Mouse (Mus musculus): ENCODE results near the gene Ccdc85c.

Gene Ccdc85c

DNA sequence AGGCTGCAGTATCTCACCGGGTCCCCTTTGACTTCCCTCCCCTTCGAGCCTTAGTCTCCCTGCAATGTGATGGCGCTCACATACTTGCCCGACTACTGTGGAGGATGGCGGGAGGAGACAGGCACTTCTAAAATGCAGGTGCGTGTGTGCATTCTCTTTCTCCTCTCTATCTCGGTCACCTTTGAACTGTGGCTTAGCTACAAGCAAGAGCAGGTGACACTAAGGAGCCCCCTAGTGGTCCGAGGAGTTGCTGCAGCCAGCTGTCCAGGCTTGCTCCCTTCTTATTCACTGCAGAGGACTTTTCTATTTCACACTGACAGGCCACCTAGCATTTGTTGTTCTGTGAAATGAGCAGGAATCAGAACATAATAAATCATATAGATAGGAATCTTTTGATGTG is 17.7 kb upstream of the Ccdc85c start:
- peak; percentile 62 for DNase-seq

DNA sequence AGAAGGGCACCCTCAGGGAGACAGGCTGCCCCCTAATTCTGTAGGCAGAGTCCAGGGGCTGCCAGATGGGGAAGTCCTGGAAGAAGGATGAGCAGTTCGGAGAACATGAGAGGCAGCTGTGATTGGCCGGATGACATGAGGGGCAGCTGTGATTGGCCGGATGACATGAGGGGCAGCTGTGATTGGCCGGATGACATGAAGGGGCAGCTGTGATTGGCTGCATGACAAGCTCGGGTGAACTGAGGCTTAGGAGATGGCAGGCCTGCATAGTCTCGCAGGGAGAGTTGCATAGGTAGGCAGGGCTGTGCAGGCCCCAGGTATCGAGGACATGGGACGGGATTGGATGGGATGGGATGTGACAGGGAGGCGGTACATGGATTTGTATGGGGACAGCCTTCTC is 17.2 kb upstream of the Ccdc85c start:
- no peak for DNase-seq

DNA sequence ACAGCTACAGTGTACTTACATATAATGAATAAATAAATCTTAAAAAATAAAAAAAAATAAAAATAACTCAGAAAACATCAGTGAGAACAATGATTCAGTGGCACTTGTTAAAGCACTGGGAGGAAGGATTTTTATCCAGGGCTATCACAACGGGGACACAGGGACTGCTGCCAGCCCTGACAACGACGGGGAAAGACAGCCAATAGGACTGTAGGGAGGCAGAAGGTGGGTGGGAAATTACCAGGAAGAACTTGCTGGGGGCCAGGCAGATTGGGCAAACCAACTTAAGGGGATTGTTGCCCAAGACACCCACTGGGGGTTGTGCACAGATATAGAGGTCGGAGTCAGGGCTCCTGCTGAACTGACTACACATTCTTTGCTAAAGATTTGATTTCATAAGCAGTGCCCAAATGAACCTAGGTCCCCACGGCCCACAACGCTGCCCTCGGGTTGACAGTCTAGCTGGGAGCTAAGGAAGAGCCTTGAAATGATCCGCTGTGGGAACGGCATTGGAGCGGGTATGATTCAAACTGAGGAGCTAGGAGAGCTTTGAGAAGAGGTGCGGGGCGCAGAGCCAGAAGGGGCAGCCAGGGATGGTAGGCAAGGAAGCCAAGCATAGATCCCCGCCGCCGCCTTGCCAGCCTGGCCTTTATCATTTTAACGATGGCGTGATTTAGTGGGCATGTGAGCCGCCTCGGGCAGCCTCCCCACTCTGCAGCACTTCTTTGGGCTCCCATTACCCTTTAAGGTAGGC is 13.1 kb upstream of the Ccdc85c start:
- DNase-seq, result no peak

DNA sequence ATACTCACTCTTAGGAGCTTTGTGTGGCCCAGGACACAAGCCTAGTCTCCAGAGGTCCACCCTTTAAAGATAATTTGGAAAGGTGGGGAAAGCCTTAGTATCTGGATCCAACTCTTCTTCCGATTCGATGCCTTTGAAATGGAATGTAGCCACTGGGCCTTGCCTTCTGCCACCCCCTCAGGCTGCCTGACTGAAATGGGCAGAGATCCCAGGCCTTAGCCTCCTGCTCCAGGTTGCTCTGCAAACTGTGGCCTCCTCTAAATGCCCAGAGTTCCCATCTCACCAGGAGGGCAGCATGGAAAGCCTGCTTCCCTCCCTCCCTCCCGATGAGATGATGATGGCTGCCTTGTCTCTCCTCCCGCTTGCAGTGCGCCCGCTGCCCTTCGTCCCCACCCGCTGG is 11.8 kb upstream of the Ccdc85c start:
- no peak for DNase-seq

DNA sequence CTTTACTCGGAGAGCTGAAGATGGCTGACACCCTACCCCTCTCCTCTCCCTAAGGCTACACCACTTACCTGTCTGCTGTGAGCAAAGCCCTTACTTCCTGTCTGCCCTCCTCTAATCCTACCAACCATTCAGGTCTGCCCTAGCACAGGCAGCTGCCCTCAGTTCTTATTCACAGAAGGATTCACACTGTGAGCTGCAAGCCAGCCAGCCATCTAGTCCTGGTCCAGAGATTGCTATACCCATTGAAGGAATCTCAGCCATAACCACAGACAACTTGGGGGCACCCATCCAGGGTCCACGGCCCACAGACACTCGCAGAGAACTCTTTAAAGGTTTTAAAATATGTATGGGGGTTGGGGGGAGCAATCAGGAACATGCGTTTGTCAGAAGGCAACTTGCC is 11.2 kb upstream of the Ccdc85c start:
- no peak for DNase-seq

DNA sequence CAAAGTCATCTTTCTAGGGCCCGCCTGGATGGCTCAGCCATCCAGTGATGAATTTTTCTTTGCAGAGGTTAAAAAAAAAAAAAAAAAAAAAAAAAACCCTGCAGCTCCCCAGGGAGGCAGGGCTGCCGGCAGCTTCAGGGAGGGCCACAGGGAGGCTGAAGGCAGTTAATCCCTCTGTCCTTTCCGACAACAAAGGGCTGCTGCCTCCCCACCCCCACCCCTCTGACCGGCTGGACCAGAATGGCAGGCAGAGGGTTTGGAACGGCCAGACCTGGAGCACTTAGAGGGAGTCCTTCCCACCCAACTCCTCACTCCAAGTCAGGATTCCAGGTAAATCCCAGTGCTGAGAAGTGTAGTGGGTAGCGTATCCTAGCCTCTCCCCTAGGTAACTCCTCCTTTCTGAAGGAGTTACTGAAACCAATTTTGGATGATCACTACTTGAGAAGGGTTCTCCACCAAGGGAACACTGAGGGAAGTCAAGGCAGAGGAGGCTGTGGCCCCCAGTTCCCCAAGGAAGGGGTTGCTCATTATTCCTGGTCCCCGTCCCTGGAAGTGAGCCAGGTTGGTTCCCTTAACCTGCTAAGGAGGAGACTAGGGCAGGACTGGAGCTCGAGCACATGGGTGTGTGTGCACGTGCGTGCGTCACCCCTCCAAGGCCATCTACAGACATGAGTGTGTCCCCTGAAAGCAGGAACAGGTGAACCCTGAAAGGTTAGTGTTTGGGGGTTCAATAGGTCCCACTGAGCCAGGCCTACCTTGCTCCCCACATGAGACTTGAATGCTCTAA is 10.2 kb upstream of the Ccdc85c start:
- no peak for DNase-seq

DNA sequence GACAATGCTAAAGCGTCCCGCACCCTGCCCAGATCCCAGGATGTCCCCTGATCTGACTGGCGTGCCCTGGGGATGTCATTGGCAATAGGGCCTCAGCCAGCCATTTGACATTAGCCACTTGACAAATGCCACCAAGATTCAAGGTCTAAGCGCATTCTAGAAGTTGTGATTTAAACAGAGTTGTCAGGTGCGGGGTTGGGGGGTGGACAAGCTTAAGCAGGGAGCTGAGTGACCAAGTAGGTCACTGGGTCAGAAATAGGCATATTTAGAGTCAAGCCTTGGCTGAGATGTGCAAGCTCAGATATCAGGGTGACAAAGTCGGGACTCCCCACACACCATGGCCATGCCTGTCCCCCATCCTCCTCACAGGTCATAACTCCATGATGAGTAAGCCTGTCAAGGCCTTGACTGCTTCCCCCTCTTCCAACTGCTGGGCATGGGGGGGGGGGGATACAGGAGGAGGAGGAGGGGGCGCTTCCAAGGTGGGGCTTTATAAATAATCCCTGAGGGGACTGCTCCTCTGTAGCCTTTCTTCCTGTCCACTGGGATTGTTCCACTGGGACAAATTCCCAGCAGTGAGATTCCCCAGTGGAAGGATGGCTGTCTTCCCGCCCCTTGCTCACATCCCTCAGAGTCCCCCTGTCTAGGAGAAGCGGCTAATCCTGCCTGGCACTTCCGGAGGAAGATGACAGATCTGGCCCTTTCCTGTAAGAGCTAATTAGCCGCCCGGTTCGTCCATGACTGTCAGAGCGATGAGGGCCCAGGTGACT is 9.4 kb upstream of the Ccdc85c start:
- no peak for DNase-seq

DNA sequence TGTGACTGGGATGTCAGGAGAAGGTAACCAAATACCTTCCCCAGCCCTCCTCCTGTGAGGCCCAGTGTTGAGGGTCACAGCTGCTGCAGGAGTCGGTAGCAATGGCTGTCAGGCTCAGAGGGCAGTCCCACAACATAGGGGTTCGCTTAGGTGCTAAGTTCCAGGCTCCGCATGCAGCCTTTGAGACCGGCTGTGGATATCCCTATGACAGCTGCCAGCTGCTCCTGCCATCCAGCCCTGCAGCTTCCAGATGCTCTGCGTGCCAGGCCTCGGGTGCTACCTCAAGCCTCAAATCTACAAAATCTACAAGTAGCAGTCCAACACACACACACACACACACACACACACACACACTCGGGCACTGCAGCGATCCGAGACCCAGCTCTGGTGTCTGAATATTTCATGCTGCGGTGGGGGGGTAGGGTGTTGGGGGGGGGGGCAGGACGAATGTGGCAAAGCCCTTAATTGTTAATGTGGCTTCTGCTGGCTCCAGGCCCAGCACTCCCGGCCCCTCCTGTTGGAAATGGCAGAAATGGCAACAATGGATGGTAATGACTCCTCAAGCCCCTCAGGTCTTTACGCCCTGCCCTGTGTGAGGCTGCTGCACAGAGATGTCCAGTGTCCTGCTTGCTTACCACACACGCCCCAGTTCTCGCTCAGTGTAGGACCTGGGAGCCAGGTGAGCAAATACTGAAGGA is 3.1 kb upstream of the Ccdc85c start:
- no peak for DNase-seq

DNA sequence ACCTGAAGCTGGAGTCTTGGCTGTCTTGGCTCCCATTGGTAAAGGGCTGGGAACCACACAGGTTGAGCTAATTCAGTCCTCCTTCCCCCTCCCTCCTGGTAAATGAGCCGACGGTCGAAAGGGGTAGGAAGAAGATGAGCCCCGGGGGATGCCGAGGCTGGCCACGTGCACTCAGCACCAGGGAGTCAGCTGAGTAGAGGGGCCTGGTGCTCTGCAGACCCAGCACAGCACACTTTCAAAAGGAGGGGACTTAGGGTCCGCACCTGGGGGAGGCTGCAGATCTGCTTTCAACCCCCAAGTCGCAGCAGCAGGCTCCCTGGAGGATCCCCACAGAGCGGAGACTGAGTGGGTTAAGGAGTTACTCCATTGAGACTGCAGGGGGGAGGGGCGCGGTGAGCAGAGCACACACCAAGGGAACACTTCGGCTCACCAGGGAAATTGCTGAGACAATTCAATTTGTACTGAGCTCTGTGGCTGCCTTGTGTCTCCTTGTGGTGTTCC is 2.2 kb upstream of the Ccdc85c start:
- DNase-seq, result peak; percentile 48

DNA sequence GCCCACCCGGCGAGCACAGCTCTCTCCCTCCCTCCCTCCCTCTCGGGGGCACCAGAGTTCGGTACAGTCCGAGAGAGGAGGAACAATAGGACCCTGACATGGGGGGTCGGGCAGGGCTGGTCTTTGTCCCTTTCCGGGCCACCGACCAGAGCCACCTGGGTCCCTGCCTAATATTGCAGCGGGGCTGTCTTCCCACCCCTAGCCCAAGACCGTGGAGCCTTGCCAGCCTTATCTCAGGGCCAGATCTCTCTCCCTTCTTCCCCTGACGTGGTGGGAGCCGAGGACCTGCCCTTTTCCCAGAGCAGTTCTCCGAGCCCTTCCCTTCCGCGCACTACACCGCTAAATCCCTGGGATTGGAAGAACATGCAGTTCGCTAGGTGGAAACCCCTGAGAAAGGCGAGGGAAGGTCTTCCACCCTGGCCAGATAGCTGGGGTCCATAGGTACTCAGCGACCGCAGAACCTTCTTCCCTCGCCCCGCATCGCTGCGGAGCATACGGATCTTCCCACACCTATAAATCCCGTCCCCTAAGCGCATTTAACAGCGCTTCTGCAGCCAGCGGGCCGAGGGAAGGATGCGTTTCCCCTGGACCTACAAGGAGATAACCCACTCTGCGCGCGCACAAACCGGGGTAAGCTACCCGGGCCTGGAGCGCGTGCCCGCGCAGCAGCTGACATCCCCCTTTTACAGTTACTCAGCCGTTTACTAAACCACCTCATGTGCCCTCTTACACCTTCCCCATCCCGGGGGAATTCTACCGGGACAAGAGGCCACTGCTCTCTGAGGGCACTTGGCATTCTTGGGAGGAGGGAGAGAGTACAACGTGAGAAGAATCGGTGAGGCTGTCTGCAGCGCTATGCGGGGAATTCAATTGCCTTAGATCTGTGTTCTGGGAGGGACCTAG is 946 bp upstream of the Ccdc85c start:
- peak; percentile 69 for DNase-seq

DNA sequence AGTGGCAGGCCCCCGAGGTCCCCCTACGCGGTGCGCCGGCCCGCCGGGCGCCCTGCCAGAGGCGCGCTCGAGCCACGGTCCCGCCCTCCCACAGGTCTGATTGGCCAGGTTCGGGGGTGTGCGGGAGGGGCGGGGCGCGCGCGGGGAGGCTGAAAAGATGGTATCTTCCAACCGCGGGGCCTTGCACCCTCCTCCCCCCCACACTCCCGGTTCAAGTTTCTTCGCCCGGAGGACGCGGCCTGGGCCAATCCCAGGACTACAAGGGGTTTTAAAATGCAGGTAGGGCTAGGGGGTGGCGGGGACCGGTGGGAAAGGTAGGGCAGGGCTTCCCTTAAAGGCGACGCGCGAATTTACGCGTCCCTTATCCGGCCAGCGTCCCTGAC is 274 bp upstream of the Ccdc85c start:
- DNase-seq, result peak; percentile 99

DNA sequence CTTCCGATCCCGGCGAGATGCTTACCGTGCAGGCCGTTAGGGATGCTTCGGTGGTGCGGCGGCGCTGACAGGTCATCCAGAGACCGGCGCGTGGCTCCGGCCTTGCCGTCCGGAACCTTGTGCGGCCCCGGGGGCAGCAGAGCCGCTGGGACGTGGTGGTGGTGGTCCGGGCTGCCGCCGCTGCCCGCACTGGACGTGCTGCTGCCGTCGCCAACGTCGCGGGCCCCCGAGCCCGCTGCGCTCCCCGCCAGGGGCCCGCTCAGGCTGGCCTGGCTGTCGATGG is 971 bp downstream of the Ccdc85c start:
- peak; percentile 29 for DNase-seq

DNA sequence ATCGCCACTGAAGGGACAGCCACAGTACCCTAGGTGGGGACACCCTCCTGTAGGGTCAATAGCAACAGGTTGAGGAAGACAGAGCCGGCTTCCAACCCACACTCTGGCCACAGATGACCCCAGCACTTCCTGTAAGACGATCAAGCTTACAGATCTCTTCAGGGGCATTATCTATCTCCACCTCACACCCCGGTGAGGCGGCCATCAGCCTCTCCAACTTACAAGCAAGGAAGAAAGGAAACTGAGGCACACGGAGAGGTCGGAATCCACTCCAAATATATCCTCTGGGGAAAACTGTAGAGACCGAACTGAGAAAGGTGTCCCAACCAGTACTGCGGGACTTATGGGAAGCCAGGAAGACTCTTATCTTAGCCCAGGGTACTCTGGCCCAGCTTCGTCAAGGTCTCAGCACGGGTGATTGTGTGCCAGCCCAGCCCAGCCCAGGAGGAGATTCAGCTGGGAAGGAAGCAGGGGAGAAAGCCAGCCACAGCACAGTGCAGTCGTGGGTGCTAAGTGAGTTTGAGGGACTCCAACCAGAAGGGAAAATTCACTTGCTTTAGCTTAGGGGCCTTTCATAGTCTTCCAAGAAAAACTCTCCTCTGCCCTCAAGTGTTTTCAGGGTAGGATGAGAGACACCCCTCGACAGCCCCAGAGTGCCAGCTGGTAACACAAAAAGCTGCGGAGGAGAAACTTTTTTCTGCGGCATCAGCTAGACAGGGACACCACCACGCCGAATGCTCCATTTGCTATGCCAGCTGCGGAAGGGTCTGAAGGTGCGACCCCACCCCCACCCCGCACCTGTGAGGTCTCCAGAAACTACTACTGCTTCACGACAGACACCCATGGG is 1.5 kb downstream of the Ccdc85c start:
- no peak for DNase-seq

DNA sequence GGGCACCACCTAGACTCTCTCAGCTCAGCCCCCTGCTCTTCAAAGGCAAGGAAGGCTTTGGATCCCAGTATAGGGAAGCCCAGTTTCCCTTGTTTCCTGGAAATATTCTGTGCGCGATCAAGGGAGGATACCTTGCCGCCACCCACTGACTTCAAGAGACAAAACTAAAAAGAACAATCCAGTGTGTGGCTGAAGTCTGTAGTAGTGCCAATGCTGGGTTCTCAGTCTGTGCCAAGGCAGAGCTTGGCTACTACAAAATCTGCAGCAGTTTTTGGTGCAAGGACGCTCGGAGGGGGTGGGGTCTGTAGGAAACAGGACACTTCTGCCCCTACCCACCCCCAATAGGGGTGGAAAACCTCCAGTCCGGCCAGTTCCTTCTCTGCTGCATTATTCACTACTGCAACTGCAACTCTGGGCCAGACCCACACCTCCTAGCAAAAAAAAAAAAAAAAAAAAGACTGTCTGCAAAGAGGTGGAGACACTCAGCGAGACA is 3.0 kb downstream of the Ccdc85c start:
- no peak for DNase-seq

DNA sequence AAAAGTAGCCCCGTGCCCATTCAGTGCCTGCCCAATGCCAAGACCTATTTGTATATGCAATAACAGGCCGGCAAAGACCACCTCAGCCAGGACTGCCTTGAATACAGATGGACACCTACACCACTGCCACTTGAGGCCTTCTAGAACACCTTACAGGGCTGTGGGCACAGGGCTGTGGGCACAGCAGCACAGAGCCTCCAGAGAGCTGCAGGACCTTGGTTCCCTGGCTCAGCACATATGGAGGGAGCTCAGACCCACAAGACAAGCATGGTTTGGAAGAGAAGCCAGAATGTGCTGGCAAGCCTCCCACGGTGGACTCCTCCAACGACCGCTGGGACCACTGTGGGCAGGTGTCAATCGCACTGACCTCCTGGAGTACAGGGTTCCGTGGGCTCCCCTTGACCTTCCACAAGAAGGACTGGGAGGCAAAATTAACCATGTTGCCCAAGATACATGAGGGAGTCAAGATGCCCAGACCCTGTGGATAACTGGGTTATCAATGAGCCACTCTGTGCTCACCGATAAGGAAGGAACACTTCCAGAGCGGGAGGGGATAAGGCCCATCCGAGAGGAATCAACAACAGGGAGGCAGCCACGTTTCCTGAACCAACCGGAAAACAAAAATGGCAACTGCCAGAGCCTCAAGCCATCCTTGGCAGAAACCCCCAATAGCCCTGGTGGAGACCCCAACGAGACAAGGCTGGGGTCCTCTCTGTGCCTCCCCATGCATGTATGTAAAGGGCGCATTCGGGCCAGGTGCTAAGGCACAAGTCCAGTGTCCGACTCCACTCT is 3.7 kb downstream of the Ccdc85c start:
- DNase-seq, result no peak

DNA sequence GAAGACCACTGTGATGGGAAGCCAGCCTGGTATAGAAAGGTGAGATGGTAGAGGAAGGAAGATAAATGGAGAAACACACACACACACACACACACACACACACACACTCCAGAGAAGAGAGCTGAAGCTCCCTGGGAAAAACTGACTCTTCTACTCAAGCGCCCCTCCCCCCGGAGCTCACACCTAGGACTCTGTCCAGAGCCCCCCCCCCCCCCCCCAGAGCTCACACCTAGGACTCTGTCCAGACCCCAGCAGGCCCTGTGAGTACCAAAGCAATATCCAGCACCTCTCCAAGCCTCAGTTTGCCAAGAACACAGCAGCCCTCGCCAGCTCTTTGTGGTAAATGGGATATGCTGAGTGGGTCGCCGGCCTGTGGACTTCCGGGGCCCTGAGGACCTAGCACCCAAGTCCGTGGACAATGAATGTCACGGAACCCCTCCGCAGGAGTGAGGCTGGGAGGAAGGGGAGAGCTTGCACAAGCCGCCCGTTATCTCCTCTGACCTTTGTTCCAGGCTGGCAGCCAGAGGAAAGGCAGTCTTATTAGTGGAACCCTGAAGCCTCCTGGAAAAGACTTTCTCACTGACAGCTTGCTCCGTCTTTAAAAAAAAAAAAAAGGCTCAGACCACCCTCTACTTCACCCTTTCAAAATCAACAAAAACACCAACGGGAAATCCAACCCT is 4.8 kb downstream of the Ccdc85c start:
- DNase-seq, result no peak

DNA sequence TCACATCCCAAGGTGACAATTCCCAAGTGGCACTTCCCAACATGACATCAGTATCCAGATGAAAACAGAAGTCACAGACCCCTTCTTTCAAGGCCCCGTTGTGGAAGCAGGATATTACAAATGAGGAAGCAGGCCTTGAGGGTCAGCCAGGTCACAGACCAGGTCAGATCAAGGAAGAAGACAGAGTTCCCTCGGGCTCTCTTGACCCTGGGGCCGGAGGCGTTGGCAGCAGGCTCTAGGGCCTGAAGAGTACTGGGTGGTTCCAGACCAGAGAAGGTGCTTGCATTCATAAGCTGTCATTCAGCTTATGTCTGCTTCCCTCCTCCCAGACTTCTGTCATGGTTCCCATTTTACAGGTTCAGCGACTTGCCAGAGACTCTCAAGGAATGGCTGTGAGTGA is 5.5 kb downstream of the Ccdc85c start:
- no peak for DNase-seq

DNA sequence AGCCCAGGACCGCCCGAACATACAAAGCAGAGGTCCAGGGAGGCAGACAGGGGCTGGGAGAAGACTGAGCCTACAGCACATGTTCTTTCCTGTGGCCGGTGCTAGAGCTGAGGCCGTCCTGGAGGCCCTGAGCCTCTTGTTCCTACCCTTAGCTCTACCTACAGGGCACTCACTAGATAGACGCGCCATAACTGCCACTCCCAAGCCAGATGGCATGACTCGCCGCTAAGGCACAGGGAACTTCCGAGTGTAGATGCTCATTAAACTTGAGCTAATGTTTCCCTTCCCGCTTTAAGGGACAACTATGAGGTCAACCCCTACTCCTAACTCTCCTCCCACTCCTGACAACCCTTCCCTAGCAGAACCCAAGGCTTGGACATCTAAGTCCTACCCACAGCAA is 6.3 kb downstream of the Ccdc85c start:
- DNase-seq, result no peak

DNA sequence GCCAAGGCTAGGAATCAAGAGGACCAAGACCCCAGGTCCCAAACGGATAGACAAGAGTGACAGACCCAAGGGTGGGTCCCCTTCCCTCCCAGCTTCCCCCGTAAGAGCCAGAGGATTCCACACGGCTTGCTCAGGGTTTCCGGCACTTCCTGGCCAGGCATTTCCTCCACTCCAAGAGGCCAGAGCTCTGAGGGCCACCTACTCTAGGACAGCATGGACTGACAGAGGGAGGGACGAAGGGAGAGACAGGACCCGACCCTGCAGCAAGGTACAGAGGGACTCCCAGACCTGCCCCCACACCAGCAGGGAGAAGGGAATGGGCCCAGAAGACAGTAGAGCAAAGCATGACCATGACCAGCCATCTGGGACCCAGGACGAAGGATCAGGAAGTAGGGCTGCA is 7.6 kb downstream of the Ccdc85c start:
- DNase-seq, result no peak

Measured in right cerebral cortex, postnatal 4 days (tissue).